Comparison of ENCODE assay signal across 8 mouse cellular contexts in genomic region chr12:105839096-105839495, GRCm38 (mm10). TPM values are rescaled to one million over a fixed set of nuclear protein-coding genes. Genes with fewer than 3 reads are reported as not detected.
DNase-seq lines count a peak whose midpoint lies in the region; ATAC-seq and TF ChIP-seq lines count a peak whose summit lies in the region.
"Had no signal": no experiment of that assay in that cellular context is flagged by ENCODE, and none has a peak within 500 bp of the region (broad histone marks: within the 10 kb centered on the region; RNA-seq: fewer than 3 reads in every experiment).

No protein-coding gene starts in this region.

- H3K4me2 ChIP-seq in heart, embryonic 11.5 days = no peak overlapping the region

- peak in 1 of 2 experiments; percentile 56 for DNase-seq in layer of hippocampus, adult 2 months (ENCODE audit: low spot score in 2 of 2)
- no peak for DNase-seq in layer of hippocampus, postnatal 10 days (ENCODE audit: low spot score in 2 of 2)
- DNase-seq in ES-CJ7 (ENCODE audit: low read depth, low spot score) = peak; percentile 42
- no peak for DNase-seq in Patski (ENCODE audit: low read depth, low spot score)
- peak; percentile 23 for DNase-seq in mesoderm, embryonic 11.5 days (ENCODE audit: low read depth, low spot score)
- DNase-seq in adrenal gland, postnatal 4 days (ENCODE audit: low spot score in 2 of 2) = no peak

- H3K4me3 ChIP-seq in layer of hippocampus, adult 2 months = no peak overlapping the region
- H3K4me3 ChIP-seq in heart, embryonic 11.5 days (ENCODE audit: low read depth, low read length) = no peak overlapping the region

- CTCF ChIA-PET in Patski (lab: Charles Lee) = interaction anchor here (0.9 to 3.0 kb wide), 6 partner anchors 11 to 217 kb away, joined by 3 to 11 read pairs (median 3); no protein-coding TSS in a partner anchor

- H3K27ac ChIP-seq in layer of hippocampus, adult 2 months = peak overlapping the region; percentile 69
- no peak overlapping the region for H3K27ac ChIP-seq in heart, embryonic 11.5 days (ENCODE audit: low read depth, low read length)
- H3K27ac ChIP-seq: macrophage had no signal

- WGBS in heart, embryonic 11.5 days (ENCODE audit: insufficient replicate concordance) = 82% methylated on average over 4 of the region's 4 CpGs

- H3K9ac ChIP-seq in heart, embryonic 11.5 days (ENCODE audit: low read depth, low read length) = no peak overlapping the region

- peaks cover 23% of the 10 kb centered on the region for H3K36me3 ChIP-seq in heart, embryonic 11.5 days (ENCODE audit: control insufficient read depth, insufficient read depth, low read length)

- ATAC-seq in Patski = no peak
- no peak for ATAC-seq in heart, embryonic 11.5 days (replicated peaks; ENCODE audit: insufficient number of reproducible peaks, low FRiP score, low TSS enrichment)

- H3K4me1 ChIP-seq in heart, embryonic 11.5 days (ENCODE audit: control insufficient read depth, insufficient read depth, low read length) = no peaks in the 10 kb centered on the region

- POLR2A ChIA-PET in Patski (lab: Charles Lee) = no interaction called here

- H3K9me3 ChIP-seq in heart, embryonic 11.5 days (replicated peaks; ENCODE audit: control insufficient read depth, low read length) = no peaks in the 10 kb centered on the region

- in situ Hi-C loops in Patski (cut with MboI; ENCODE audit: low pct_unique_long_range_greater_than_20kb) = no loop called here

- H3K27me3 ChIP-seq in Patski = no peaks in the 10 kb centered on the region
- H3K27me3 ChIP-seq in heart, embryonic 11.5 days (ENCODE audit: control insufficient read depth, insufficient read depth, low read length) = no peaks in the 10 kb centered on the region

- peak; percentile 85 for TF ChIP-seq CTCF in layer of hippocampus, adult 2 months (conservative IDR thresholded peaks at IDR 0.05)
- TF ChIP-seq CTCF in Patski (IDR thresholded peaks at IDR 0.05) = peak; percentile 48

RNA-seq across cellular contexts. Expression of gene Papola, which starts 54.6 kb away (rescaled TPM):
- total RNA-seq in layer of hippocampus, adult 2 months (2021) = 100 to 1,000 TPM; 156 to 163 TPM
- 100 to 1,000 TPM; 131 to 149 TPM for total RNA-seq in layer of hippocampus, postnatal 10 days (2021)
- polyA plus RNA-seq in Patski (2021) = 117 TPM
- 100 to 1,000 TPM; 188 to 210 TPM for total RNA-seq in adrenal gland, postnatal 4 days (2021)
- polyA plus RNA-seq in heart, embryonic 11.5 days (2014; fragmentation: Nextera tagmentation; extraction: Ambion mirVana) = 136 and 148 TPM in 2 replicates

Comparison
In these comparisons a context has a peak if more than half of its experiments do, and no peak if none do; other contexts are left out.
1. DNase-seq: peak in ES-CJ7 (single experiment) and mesoderm, embryonic 11.5 days (single experiment); none in layer of hippocampus, postnatal 10 days (0 of 2), Patski (single experiment) and adrenal gland, postnatal 4 days (0 of 2).